Mouse (Mus musculus): Measurements from ENCODE around the gene Rbfox3. TPM values are rescaled to one million over a fixed set of nuclear protein-coding genes. Genes with fewer than 3 reads are reported as not detected.

The Rbfox3 gene
- polyA plus RNA-seq, 1 experiment from 2014 or later: 8.2 TPM

GRCm38 (mm10) chr11:118927081-118927480 is 15.7 kb upstream of the Rbfox3 start:
- H3K4me1 ChIP-seq (ENCODE audit: control insufficient read depth, insufficient read depth, low read length): no peaks in the 10 kb centered on the region
- ATAC-seq (ENCODE audit: low FRiP score) (no peak), DNase-seq (ENCODE audit: low spot score, missing footprints) (no peak)
- H3K36me3 ChIP-seq (ENCODE audit: control insufficient read depth, insufficient read depth, low read length): no peaks in the 10 kb centered on the region
- no peak overlapping the region for H3K4me2 ChIP-seq
- no peak overlapping the region for H3K4me3 ChIP-seq (ENCODE audit: low read depth, low read length)
- 20% methylated on average over 5 of the region's 5 CpGs for WGBS
- H3K27ac ChIP-seq (ENCODE audit: low read depth, low read length): no peak overlapping the region
- H3K27me3 ChIP-seq (ENCODE audit: control insufficient read depth, insufficient read depth, low read length): no peaks in the 10 kb centered on the region
- H3K9me3 ChIP-seq (ENCODE audit: control insufficient read depth, low read length): no peaks in the 10 kb centered on the region; the same call in 1 of the 2 replicates
- no peak overlapping the region for H3K9ac ChIP-seq (ENCODE audit: low read length)

- WGBS: 83% methylated on average over 6 of the region's 6 CpGs
- Histone ChIP-seq H3K27me3 (ENCODE audit: control insufficient read depth, insufficient read depth, low read length) (no peaks in the 10 kb centered on the region; the same call in 1 of the 2 replicates), H3K9ac (ENCODE audit: low read length) (no peak overlapping the region), H3K4me2 (no peak overlapping the region), H3K4me3 (ENCODE audit: low read depth, low read length) (no peak overlapping the region), H3K36me3 (ENCODE audit: control insufficient read depth, insufficient read depth, low read length) (no peaks in the 10 kb centered on the region), H3K9me3 (ENCODE audit: control insufficient read depth, low read length) (no peaks in the 10 kb centered on the region), H3K4me1 (ENCODE audit: control insufficient read depth, insufficient read depth, low read length) (peaks cover 6% of the 10 kb centered on the region), H3K27ac (ENCODE audit: low read depth, low read length) (no peak overlapping the region)
- no peak for DNase-seq (ENCODE audit: low spot score, missing footprints)
- ATAC-seq (ENCODE audit: low FRiP score): no peak
These were observed 10.5 kb upstream of the Rbfox3 start for GRCm38 (mm10) chr11:118921852-118922251.

- Histone ChIP-seq H3K9ac (ENCODE audit: low read length) (peak overlapping the region; percentile 17; the same call in 1 of the 2 replicates), H3K4me2 (peak overlapping the region; percentile 16), H3K27ac (ENCODE audit: low read depth, low read length) (peak overlapping the region; percentile 49), H3K36me3 (ENCODE audit: control insufficient read depth, insufficient read depth, low read length) (no peaks in the 10 kb centered on the region), H3K9me3 (ENCODE audit: control insufficient read depth, low read length) (no peaks in the 10 kb centered on the region), H3K27me3 (ENCODE audit: control insufficient read depth, insufficient read depth, low read length) (no peaks in the 10 kb centered on the region; the same call in 1 of the 2 replicates), H3K4me3 (ENCODE audit: low read depth, low read length) (no peak overlapping the region), H3K4me1 (ENCODE audit: control insufficient read depth, insufficient read depth, low read length) (peaks cover 16% of the 10 kb centered on the region)
- 8% methylated on average over 15 of the region's 15 CpGs for WGBS
- ATAC-seq (ENCODE audit: low FRiP score) (peak; percentile 73), DNase-seq (ENCODE audit: low spot score, missing footprints) (peak; percentile 91)
These were observed 5.1 kb upstream of the Rbfox3 start for GRCm38 (mm10) chr11:118916423-118917030.

GRCm38 (mm10) chr11:118915888-118916287 is 4.5 kb upstream of the Rbfox3 start:
- H3K9ac ChIP-seq (ENCODE audit: low read length): peak overlapping the region; percentile 17; the same call in 1 of the 2 replicates
- peaks cover 19% of the 10 kb centered on the region for H3K4me1 ChIP-seq (ENCODE audit: control insufficient read depth, insufficient read depth, low read length)
- no peak overlapping the region for H3K4me2 ChIP-seq
- peak; percentile 61 for ATAC-seq (ENCODE audit: low FRiP score)
- WGBS: 14% methylated on average over 2 of the region's 2 CpGs
- peaks cover 2% of the 10 kb centered on the region for H3K27me3 ChIP-seq (ENCODE audit: control insufficient read depth, insufficient read depth, low read length)
- peak overlapping the region; percentile 49 for H3K27ac ChIP-seq (ENCODE audit: low read depth, low read length)
- no peak for DNase-seq (ENCODE audit: low spot score, missing footprints)
- no peaks in the 10 kb centered on the region for H3K9me3 ChIP-seq (ENCODE audit: control insufficient read depth, low read length)
- H3K36me3 ChIP-seq (ENCODE audit: control insufficient read depth, insufficient read depth, low read length): no peaks in the 10 kb centered on the region
- no peak overlapping the region for H3K4me3 ChIP-seq (ENCODE audit: low read depth, low read length)

- H3K9me3 ChIP-seq (ENCODE audit: control insufficient read depth, low read length): no peaks in the 10 kb centered on the region
- H3K4me2 ChIP-seq: no peak overlapping the region
- no peak overlapping the region for H3K27ac ChIP-seq (ENCODE audit: low read depth, low read length)
- H3K36me3 ChIP-seq (ENCODE audit: control insufficient read depth, insufficient read depth, low read length): no peaks in the 10 kb centered on the region
- WGBS: 69% methylated on average over 6 of the region's 6 CpGs
- peaks cover 18% of the 10 kb centered on the region for H3K27me3 ChIP-seq (ENCODE audit: control insufficient read depth, insufficient read depth, low read length)
- no peak for ATAC-seq (ENCODE audit: low FRiP score)
- no peak overlapping the region for H3K4me3 ChIP-seq (ENCODE audit: low read depth, low read length)
- no peak for DNase-seq (ENCODE audit: low spot score, missing footprints)
- H3K4me1 ChIP-seq (ENCODE audit: control insufficient read depth, insufficient read depth, low read length): peaks cover 39% of the 10 kb centered on the region
- H3K9ac ChIP-seq (ENCODE audit: low read length): no peak overlapping the region
These were observed 1.3 kb upstream of the Rbfox3 start for GRCm38 (mm10) chr11:118912686-118913085.

GRCm38 (mm10) chr11:118910756-118911155 is 641 bp downstream of the Rbfox3 start:
- ATAC-seq (ENCODE audit: low FRiP score): no peak
- 68% methylated on average over 10 of the region's 10 CpGs for WGBS
- no peak overlapping the region for H3K4me2 ChIP-seq
- no peak for DNase-seq (ENCODE audit: low spot score, missing footprints)
- no peaks in the 10 kb centered on the region for H3K36me3 ChIP-seq (ENCODE audit: control insufficient read depth, insufficient read depth, low read length)
- peaks cover 36% of the 10 kb centered on the region for H3K4me1 ChIP-seq (ENCODE audit: control insufficient read depth, insufficient read depth, low read length)
- peaks cover 35% of the 10 kb centered on the region for H3K27me3 ChIP-seq (ENCODE audit: control insufficient read depth, insufficient read depth, low read length)
- no peak overlapping the region; the same call in 1 of the 2 replicates for H3K27ac ChIP-seq (ENCODE audit: low read depth, low read length)
- H3K4me3 ChIP-seq (ENCODE audit: low read depth, low read length): no peak overlapping the region
- H3K9me3 ChIP-seq (ENCODE audit: control insufficient read depth, low read length): no peaks in the 10 kb centered on the region
- H3K9ac ChIP-seq (ENCODE audit: low read length): peak overlapping the region; percentile 12; the same call in 1 of the 2 replicates

GRCm38 (mm10) chr11:118909814-118910201 is 1.6 kb downstream of the Rbfox3 start:
- Histone ChIP-seq H3K27me3 (ENCODE audit: control insufficient read depth, insufficient read depth, low read length) (peaks cover 35% of the 10 kb centered on the region), H3K27ac (ENCODE audit: low read depth, low read length) (peak overlapping the region; percentile 82), H3K4me2 (peak overlapping the region; percentile 98), H3K9ac (ENCODE audit: low read length) (peak overlapping the region; percentile 87), H3K36me3 (ENCODE audit: control insufficient read depth, insufficient read depth, low read length) (no peaks in the 10 kb centered on the region), H3K4me1 (ENCODE audit: control insufficient read depth, insufficient read depth, low read length) (peaks cover 38% of the 10 kb centered on the region), H3K4me3 (ENCODE audit: low read depth, low read length) (peak overlapping the region; percentile 72), H3K9me3 (ENCODE audit: control insufficient read depth, low read length) (no peaks in the 10 kb centered on the region)
- peak; percentile 97 for DNase-seq (ENCODE audit: low spot score, missing footprints)
- peak; percentile 53 for ATAC-seq (ENCODE audit: low FRiP score)
- WGBS: 2% methylated on average over 12 of the region's 13 CpGs

- H3K9ac ChIP-seq (ENCODE audit: low read length): peak overlapping the region; percentile 87
- H3K4me3 ChIP-seq (ENCODE audit: low read depth, low read length): peak overlapping the region; percentile 72
- DNase-seq (ENCODE audit: low spot score, missing footprints) (peak; percentile 96), ATAC-seq (ENCODE audit: low FRiP score) (peak; percentile 68)
- peaks cover 35% of the 10 kb centered on the region for H3K27me3 ChIP-seq (ENCODE audit: control insufficient read depth, insufficient read depth, low read length)
- peak overlapping the region; percentile 82 for H3K27ac ChIP-seq (ENCODE audit: low read depth, low read length)
- WGBS: under 1% methylated on average over 72 of the region's 90 CpGs
- H3K9me3 ChIP-seq (ENCODE audit: control insufficient read depth, low read length): no peaks in the 10 kb centered on the region
- H3K4me2 ChIP-seq: peak overlapping the region; percentile 98
- H3K4me1 ChIP-seq (ENCODE audit: control insufficient read depth, insufficient read depth, low read length): peaks cover 38% of the 10 kb centered on the region
- no peaks in the 10 kb centered on the region for H3K36me3 ChIP-seq (ENCODE audit: control insufficient read depth, insufficient read depth, low read length)
These were observed 2.2 kb downstream of the Rbfox3 start for GRCm38 (mm10) chr11:118908981-118909813.

- ATAC-seq (ENCODE audit: low FRiP score): peak; percentile 49
- Histone ChIP-seq H3K27me3 (ENCODE audit: control insufficient read depth, insufficient read depth, low read length) (peaks cover 35% of the 10 kb centered on the region), H3K9ac (ENCODE audit: low read length) (peak overlapping the region; percentile 87), H3K36me3 (ENCODE audit: control insufficient read depth, insufficient read depth, low read length) (no peaks in the 10 kb centered on the region), H3K27ac (ENCODE audit: low read depth, low read length) (peak overlapping the region; percentile 82), H3K9me3 (ENCODE audit: control insufficient read depth, low read length) (no peaks in the 10 kb centered on the region), H3K4me2 (peak overlapping the region; percentile 98), H3K4me1 (ENCODE audit: control insufficient read depth, insufficient read depth, low read length) (peaks cover 38% of the 10 kb centered on the region), H3K4me3 (ENCODE audit: low read depth, low read length) (peak overlapping the region; percentile 72)
- under 1% methylated on average over 46 of the region's 52 CpGs for WGBS
- peak; percentile 96 for DNase-seq (ENCODE audit: low spot score, missing footprints)
These were observed 2.9 kb downstream of the Rbfox3 start for GRCm38 (mm10) chr11:118908431-118908980.
